Mouse (Mus musculus) liver, embryonic 12.5 days (tissue): ENCODE results near the gene Gabra5. TPM values are rescaled to one million over a fixed set of nuclear protein-coding genes. Genes with fewer than 3 reads are reported as not detected.
A peak's percentile ranks its signal among the peaks of the same experiment; 100 is the strongest.

ENCODE experiments used
- ATAC-seq: fragments of 200-750 bp; cut with Nextera tagmentation; 2 replicates; pipeline ENCODE4 v1.8.0; 2017; ENCODE audit warnings: moderate number of reproducible peaks, mild to moderate bottlenecking, moderate library complexity
- H3K27ac ChIP-seq: fragments of 300-500 bp; sonication (generic); 2 replicates; pipeline ENCODE4 v1.5.1; 2016; ENCODE audit warnings: mild to moderate bottlenecking
- H3K27me3 ChIP-seq: fragments of 300-500 bp; sonication (generic); replicated peaks from 2 replicates; pipeline ENCODE4 v1.6.1; 2016; ENCODE audit warnings: mild to moderate bottlenecking, moderate library complexity
- H3K36me3 ChIP-seq: fragments of 300-500 bp; sonication (generic); 2 replicates; pipeline ENCODE4 v1.6.1; 2016; ENCODE audit warnings: mild to moderate bottlenecking, moderate library complexity
- H3K4me1 ChIP-seq: fragments of 300-500 bp; sonication (generic); 2 replicates; pipeline ENCODE4 v1.6.1; 2016
- H3K4me2 ChIP-seq: fragments of 300-500 bp; sonication (generic); 2 replicates; pipeline ENCODE4 v1.6.1; 2016; ENCODE audit warnings: mild to moderate bottlenecking, moderate library complexity
- H3K4me3 ChIP-seq: fragments of 300-500 bp; sonication (generic); 2 replicates; pipeline ENCODE4 v1.5.1; 2016; ENCODE audit warnings: mild to moderate bottlenecking, moderate library complexity
- H3K9ac ChIP-seq: fragments of 300-500 bp; sonication (generic); 2 replicates; pipeline ENCODE4 v1.6.1; 2016; ENCODE audit warnings: mild to moderate bottlenecking, moderate library complexity
- H3K9me3 ChIP-seq: fragments of 300-500 bp; sonication (generic); replicated peaks from 2 replicates; pipeline ENCODE4 v1.6.1; 2016; ENCODE audit warnings: mild to moderate bottlenecking, moderate library complexity
- WGBS: fragments of 180-500 bp; shearing (Covaris S2); methylation state at CpG from one replicate; pipeline ENCODE4 v1.1.7; 2016; ENCODE audit not compliant: insufficient replicate concordance; 5-methylcytosine and 5-hydroxymethylcytosine counted together
- polyA plus RNA-seq: library from polyadenylated mRNA; unstranded; fragments of >200 nt; fragmentation: Nextera tagmentation; extraction: Ambion mirVana; gene quantifications from 2 replicates; pipeline ENCODE4 v1.2.1, GENCODE M21; 2016

Gabra5 gene
- 0.19 and 0.23 TPM in 2 replicates for polyA plus RNA-seq

- peak within 1 kb of the TSS; percentile 32 for H3K4me3 ChIP-seq
- no peak for ATAC-seq
Measured at GRCm38 (mm10) chr7:57509681-57510141, at the start of gene Gabra5. Gabra5 (minus strand) TSS chr7:57510059.

GRCm38 (mm10) chr7:57538565-57538964 lies 28.7 kb upstream of the Gabra5 start:
- Histone ChIP-seq H3K4me2 (no peak overlapping the region), H3K4me3 (no peak overlapping the region), H3K4me1 (no peaks in the 10 kb centered on the region), H3K9ac (no peak overlapping the region), H3K9me3 (no peaks in the 10 kb centered on the region), H3K36me3 (no peaks in the 10 kb centered on the region), H3K27me3 (no peaks in the 10 kb centered on the region), H3K27ac (no peak overlapping the region)
- WGBS, result 24% methylated on average over 7 of the region's 7 CpGs
- ATAC-seq, result no peak

More at GRCm38 (mm10) chr7:57509681-57510141, at the start of gene Gabra5:
- 2% methylated on average over 59 of the region's 59 CpGs for WGBS
- H3K27ac ChIP-seq, result no peak within 1 kb of the TSS
- H3K9ac ChIP-seq, result no peak within 1 kb of the TSS
- no peaks in the 10 kb centered on the region for H3K4me1 ChIP-seq
- peak within 1 kb of the TSS; percentile 49 for H3K4me2 ChIP-seq
- H3K9me3 ChIP-seq, result no peaks in the 10 kb centered on the region
- no peaks in the 10 kb centered on the region for H3K36me3 ChIP-seq
- H3K27me3 ChIP-seq, result peaks cover 51% of the 10 kb centered on the region

GRCm38 (mm10) chr7:57532676-57533075 lies 22.8 kb upstream of the Gabra5 start:
- no peak for ATAC-seq
- Histone ChIP-seq H3K9me3 (no peaks in the 10 kb centered on the region), H3K4me3 (no peak overlapping the region), H3K4me1 (no peaks in the 10 kb centered on the region), H3K27ac (no peak overlapping the region), H3K36me3 (no peaks in the 10 kb centered on the region), H3K27me3 (no peaks in the 10 kb centered on the region), H3K9ac (no peak overlapping the region), H3K4me2 (no peak overlapping the region)
- WGBS, result 67% methylated on average over 10 of the region's 10 CpGs

GRCm38 (mm10) chr7:57529954-57530353 lies 20.1 kb upstream of the Gabra5 start:
- H3K9ac ChIP-seq, result no peak overlapping the region
- H3K36me3 ChIP-seq, result no peaks in the 10 kb centered on the region
- no peak overlapping the region for H3K4me2 ChIP-seq
- 80% methylated on average over 8 of the region's 8 CpGs for WGBS
- H3K4me1 ChIP-seq, result no peaks in the 10 kb centered on the region
- H3K9me3 ChIP-seq, result no peaks in the 10 kb centered on the region
- no peaks in the 10 kb centered on the region for H3K27me3 ChIP-seq
- H3K27ac ChIP-seq, result no peak overlapping the region
- ATAC-seq, result no peak
- no peak overlapping the region for H3K4me3 ChIP-seq

- Histone ChIP-seq H3K36me3 (no peaks in the 10 kb centered on the region), H3K4me1 (no peaks in the 10 kb centered on the region), H3K27me3 (no peaks in the 10 kb centered on the region), H3K4me2 (no peak overlapping the region), H3K27ac (no peak overlapping the region), H3K9ac (no peak overlapping the region), H3K4me3 (no peak overlapping the region), H3K9me3 (no peaks in the 10 kb centered on the region)
- 52% methylated on average over 4 of the region's 4 CpGs for whole genome bisulfite sequencing
- no peak for ATAC-seq
Measured at GRCm38 (mm10) chr7:57529451-57529850, 19.6 kb upstream of the Gabra5 start.

GRCm38 (mm10) chr7:57512955-57513354 lies 3.1 kb upstream of the Gabra5 start:
- Histone ChIP-seq H3K9ac (no peak overlapping the region), H3K27ac (no peak overlapping the region), H3K4me2 (no peak overlapping the region), H3K27me3 (peaks cover 35% of the 10 kb centered on the region), H3K9me3 (no peaks in the 10 kb centered on the region), H3K4me3 (no peak overlapping the region), H3K4me1 (no peaks in the 10 kb centered on the region), H3K36me3 (no peaks in the 10 kb centered on the region)
- WGBS, result 25% methylated on average over 3 of the region's 3 CpGs
- no peak for ATAC-seq

GRCm38 (mm10) chr7:57508860-57509632 lies 813 bp downstream of the Gabra5 start:
- 6% methylated on average over 61 of the region's 72 CpGs for WGBS
- H3K9ac ChIP-seq, result no peak overlapping the region
- ATAC-seq, result no peak
- peak overlapping the region; percentile 49 for H3K4me2 ChIP-seq
- no peak overlapping the region for H3K27ac ChIP-seq
- H3K9me3 ChIP-seq, result no peaks in the 10 kb centered on the region
- no peaks in the 10 kb centered on the region for H3K4me1 ChIP-seq
- peaks cover 51% of the 10 kb centered on the region for H3K27me3 ChIP-seq
- no peaks in the 10 kb centered on the region for H3K36me3 ChIP-seq
- H3K4me3 ChIP-seq, result peak overlapping the region; percentile 32

GRCm38 (mm10) chr7:57502809-57503208 lies 7.0 kb downstream of the Gabra5 start:
- no peak for ATAC-seq
- Histone ChIP-seq H3K27ac (no peak overlapping the region), H3K4me2 (no peak overlapping the region), H3K4me1 (no peaks in the 10 kb centered on the region), H3K9me3 (no peaks in the 10 kb centered on the region), H3K36me3 (no peaks in the 10 kb centered on the region), H3K27me3 (peaks cover 14% of the 10 kb centered on the region), H3K9ac (no peak overlapping the region), H3K4me3 (no peak overlapping the region)
- 57% methylated on average over 3 of the region's 4 CpGs for WGBS

GRCm38 (mm10) chr7:57491795-57492194 lies 18.1 kb downstream of the Gabra5 start:
- no peak for ATAC-seq
- Histone ChIP-seq H3K9me3 (no peaks in the 10 kb centered on the region), H3K4me1 (no peaks in the 10 kb centered on the region), H3K9ac (no peak overlapping the region), H3K27me3 (no peaks in the 10 kb centered on the region), H3K27ac (no peak overlapping the region), H3K36me3 (no peaks in the 10 kb centered on the region), H3K4me3 (no peak overlapping the region), H3K4me2 (no peak overlapping the region)
- 63% methylated on average over 4 of the region's 4 CpGs for WGBS

- no peak for ATAC-seq
- 63% methylated on average over 6 of the region's 6 CpGs for WGBS
- no peaks in the 10 kb centered on the region for H3K36me3 ChIP-seq
Measured at GRCm38 (mm10) chr7:57486907-57487306, 23.0 kb downstream of the Gabra5 start.

GRCm38 (mm10) chr7:57482896-57483295 lies 27.0 kb downstream of the Gabra5 start:
- H3K9ac ChIP-seq, result no peak overlapping the region
- H3K4me1 ChIP-seq, result no peaks in the 10 kb centered on the region
- no peaks in the 10 kb centered on the region for H3K27me3 ChIP-seq
- no peak overlapping the region for H3K4me3 ChIP-seq
- no peaks in the 10 kb centered on the region for H3K36me3 ChIP-seq
- no peak overlapping the region for H3K4me2 ChIP-seq
- H3K9me3 ChIP-seq, result no peaks in the 10 kb centered on the region
- ATAC-seq, result no peak
- no peak overlapping the region for H3K27ac ChIP-seq

More at GRCm38 (mm10) chr7:57486907-57487306, 23.0 kb downstream of the Gabra5 start:
- Histone ChIP-seq H3K4me1 (no peaks in the 10 kb centered on the region), H3K9ac (no peak overlapping the region), H3K4me2 (no peak overlapping the region), H3K9me3 (no peaks in the 10 kb centered on the region), H3K27me3 (no peaks in the 10 kb centered on the region), H3K27ac (no peak overlapping the region), H3K4me3 (no peak overlapping the region)

GRCm38 (mm10) chr7:57473811-57474525 lies 35.9 kb downstream of the Gabra5 start:
- 52% methylated on average over 4 of the region's 4 CpGs for WGBS
- no peak for ATAC-seq

More at GRCm38 (mm10) chr7:57473811-57474525, 35.9 kb downstream of the Gabra5 start:
- H3K36me3 ChIP-seq, result no peaks in the 10 kb centered on the region
- H3K9ac ChIP-seq, result no peak overlapping the region
- H3K4me3 ChIP-seq, result no peak overlapping the region
- H3K27ac ChIP-seq, result no peak overlapping the region
- no peaks in the 10 kb centered on the region for H3K27me3 ChIP-seq
- no peak overlapping the region for H3K4me2 ChIP-seq
- no peaks in the 10 kb centered on the region for H3K4me1 ChIP-seq
- H3K9me3 ChIP-seq, result no peaks in the 10 kb centered on the region
